Mouse (Mus musculus) intestine, embryonic 14.5 days (tissue): ENCODE results near the gene Them7. TPM values are rescaled to one million over a fixed set of nuclear protein-coding genes. Genes with fewer than 3 reads are reported as not detected.
A peak's percentile ranks its signal among the peaks of the same experiment; 100 is the strongest.

Experiments
- ATAC-seq: fragments of 200-750 bp; cut with Nextera tagmentation; replicated peaks from 2 replicates; pipeline ENCODE4 v1.8.0; 2017; ENCODE audit warnings: low read depth, moderate number of reproducible peaks, moderate TSS enrichment, moderate library complexity; ENCODE audit not compliant: low FRiP score, low TSS enrichment
- DNase-seq: peaks from one replicate; pipeline ENCODE4 v3.0.0-alpha.2; 2018; ENCODE audit warnings: low spot score
- H3K27ac ChIP-seq: fragments of 300-500 bp; sonication (generic); 2 replicates; pipeline ENCODE4 v1.5.1; 2014; ENCODE audit warnings: low read depth, mild to moderate bottlenecking, control low read depth
- H3K27me3 ChIP-seq: fragments of 300-500 bp; sonication (generic); replicated peaks from 2 replicates; pipeline ENCODE4 v1.6.1; 2014; ENCODE audit warnings: low read length, control low read depth; ENCODE audit not compliant: control insufficient read depth, insufficient read depth
- H3K36me3 ChIP-seq: fragments of 300-500 bp; sonication (generic); 2 replicates; pipeline ENCODE4 v1.6.1; 2014; ENCODE audit warnings: low read length, control low read depth; ENCODE audit not compliant: control insufficient read depth, insufficient read depth
- H3K4me1 ChIP-seq: fragments of 300-500 bp; sonication (generic); replicated peaks from 2 replicates; pipeline ENCODE4 v1.6.1; 2014; ENCODE audit warnings: low read length, control low read depth, mixed read lengths; ENCODE audit not compliant: control insufficient read depth, insufficient read depth
- H3K4me2 ChIP-seq: fragments of 300-500 bp; sonication (generic); 2 replicates; pipeline ENCODE4 v1.6.1; 2014; ENCODE audit warnings: low read length
- H3K4me3 ChIP-seq: fragments of 300-500 bp; sonication (generic); 2 replicates; pipeline ENCODE4 v1.5.1; 2014; ENCODE audit warnings: low read depth, low read length, control low read depth, mixed read lengths
- H3K9ac ChIP-seq: fragments of 300-500 bp; sonication (generic); 2 replicates; pipeline ENCODE4 v1.6.1; 2014; ENCODE audit warnings: mild to moderate bottlenecking, low read length
- H3K9me3 ChIP-seq: fragments of 300-500 bp; sonication (generic); 2 replicates; pipeline ENCODE4 v1.6.1; 2016; ENCODE audit warnings: low read length, control low read depth; ENCODE audit not compliant: control insufficient read depth
- WGBS: fragments of 180-500 bp; shearing (Covaris S2); extraction: QIAGEN DNeasy Blood & Tissue Kit; methylation state at CpG from one replicate; pipeline ENCODE4 v1.1.7; 2014; 5-methylcytosine and 5-hydroxymethylcytosine counted together
- polyA plus RNA-seq: library from polyadenylated mRNA; unstranded; fragments of >200 nt; fragmentation: Nextera tagmentation; extraction: Ambion mirVana; gene quantifications from 2 replicates; pipeline ENCODE4 v1.2.1, GENCODE M21; 2014

The Them7 gene
- polyA plus RNA-seq, 1 experiment from 2014 or later = 1.1 TPM

DNA sequence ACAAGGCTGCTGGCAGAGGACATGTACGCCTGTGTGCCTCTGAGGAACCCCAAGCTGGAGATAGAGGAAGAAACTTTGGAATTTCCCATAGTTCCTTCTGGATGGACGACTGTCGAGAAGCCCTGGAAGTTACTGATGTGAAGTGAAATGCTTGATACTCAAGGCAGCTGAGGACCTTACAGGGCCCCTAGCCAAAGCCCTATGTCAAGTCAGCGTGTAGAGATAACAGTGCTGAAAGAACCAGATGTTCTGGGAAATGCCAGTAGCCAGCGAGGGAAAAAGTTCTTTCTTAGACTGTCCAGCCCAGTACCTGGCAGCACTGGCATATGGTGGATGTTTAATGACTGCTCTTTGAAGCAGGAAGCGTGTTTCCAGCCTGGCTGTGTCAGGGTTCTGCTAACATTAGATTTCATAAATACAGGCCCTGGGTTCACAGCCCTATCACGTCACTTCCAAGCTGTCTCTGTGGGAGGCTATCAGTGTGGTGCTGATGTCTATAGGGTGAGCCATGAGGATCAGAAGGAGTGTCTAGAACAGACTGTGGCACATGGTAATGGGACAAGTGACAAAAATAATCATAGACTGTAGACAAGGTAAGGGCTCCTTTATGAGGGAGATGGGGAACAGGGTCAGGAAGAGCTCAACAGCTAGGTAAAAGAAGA is 2.3 kb downstream of the Them7 start:
- H3K27ac ChIP-seq = no peak overlapping the region
- H3K27me3 ChIP-seq = no peaks in the 10 kb centered on the region; the same call in 1 of the 2 replicates
- WGBS = 33% methylated on average over 7 of the region's 7 CpGs
- peaks cover 16% of the 10 kb centered on the region for H3K4me1 ChIP-seq
- DNase-seq = no peak
- no peak overlapping the region for H3K9ac ChIP-seq
- no peaks in the 10 kb centered on the region for H3K9me3 ChIP-seq
- no peaks in the 10 kb centered on the region for H3K36me3 ChIP-seq
- ATAC-seq = no peak
- H3K4me2 ChIP-seq = no peak overlapping the region
- no peak overlapping the region for H3K4me3 ChIP-seq

DNA sequence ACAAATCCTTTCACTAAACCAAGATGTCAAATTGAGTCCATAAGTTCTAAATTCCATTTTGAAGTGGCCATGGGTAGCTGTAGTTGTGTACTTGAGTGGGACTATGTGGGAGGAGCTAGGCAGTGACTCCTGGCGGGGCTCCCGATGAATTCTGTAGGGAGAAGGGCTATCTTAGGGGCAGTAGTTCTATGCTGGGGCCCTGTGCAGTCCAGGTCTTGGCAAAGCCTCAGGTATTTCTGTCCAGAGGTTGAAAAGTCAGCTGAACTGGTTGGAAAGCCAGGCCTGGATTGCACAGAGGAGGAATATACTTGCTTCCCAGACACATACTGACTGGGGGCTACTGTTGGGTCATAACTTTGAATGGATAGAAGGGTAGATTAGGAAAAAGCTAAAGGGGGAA is 4.3 kb downstream of the Them7 start:
- Histone ChIP-seq H3K36me3 (no peaks in the 10 kb centered on the region), H3K9me3 (no peaks in the 10 kb centered on the region), H3K4me2 (no peak overlapping the region), H3K4me1 (peaks cover 15% of the 10 kb centered on the region), H3K4me3 (no peak overlapping the region), H3K9ac (no peak overlapping the region), H3K27me3 (no peaks in the 10 kb centered on the region; the same call in 1 of the 2 replicates), H3K27ac (no peak overlapping the region)
- DNase-seq = no peak
- 48% methylated on average over 2 of the region's 2 CpGs for WGBS
- no peak for ATAC-seq

DNA sequence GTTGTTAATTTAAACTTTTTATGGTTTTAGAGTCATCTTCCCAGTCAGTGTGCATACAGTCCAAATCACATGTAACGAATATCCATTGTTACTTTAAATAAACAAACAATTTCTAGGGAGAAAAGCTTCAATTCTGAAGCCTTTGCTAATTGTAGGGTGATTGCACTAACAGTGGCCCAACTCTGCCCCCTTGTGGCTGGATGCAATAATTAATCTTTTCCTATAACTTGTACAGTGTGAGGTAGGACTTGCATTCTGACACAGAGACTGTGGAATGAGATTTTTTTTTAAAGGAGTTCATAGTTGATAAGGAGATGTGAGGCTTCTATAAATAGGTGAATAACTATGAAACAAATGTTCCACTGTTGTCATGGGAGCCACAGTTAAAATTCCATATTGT is 6.2 kb downstream of the Them7 start:
- peak; percentile 82 for DNase-seq
- 2% methylated on average over 1 of the region's 1 CpGs for WGBS
- Histone ChIP-seq H3K4me3 (no peak overlapping the region), H3K4me1 (peaks cover 9% of the 10 kb centered on the region), H3K27me3 (no peaks in the 10 kb centered on the region; the same call in 1 of the 2 replicates), H3K9me3 (no peaks in the 10 kb centered on the region), H3K36me3 (no peaks in the 10 kb centered on the region), H3K27ac (no peak overlapping the region), H3K9ac (no peak overlapping the region), H3K4me2 (no peak overlapping the region)
- ATAC-seq = 0 out of 2 replicates have a peak, but pooled peaks have one; percentile 36

DNA sequence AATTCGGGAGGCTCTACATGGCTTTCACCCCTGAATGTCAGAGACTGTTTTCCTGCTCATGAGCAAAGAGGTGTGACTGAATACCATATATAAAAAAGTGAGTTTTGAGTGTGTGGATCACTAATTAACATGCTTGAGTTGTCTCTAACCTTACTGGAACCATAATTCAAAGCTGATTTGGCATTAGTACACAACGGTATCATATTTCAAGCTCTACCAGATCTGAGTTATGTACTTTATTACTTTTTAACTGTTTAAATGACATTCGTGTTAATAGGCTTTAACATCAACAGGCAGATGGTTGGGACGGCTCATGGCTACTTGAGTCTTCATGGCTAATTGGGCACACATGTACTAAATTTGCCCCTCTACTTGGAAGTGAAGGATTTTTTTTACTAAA is 8.3 kb downstream of the Them7 start:
- H3K9me3 ChIP-seq = no peaks in the 10 kb centered on the region
- H3K36me3 ChIP-seq = no peaks in the 10 kb centered on the region
- H3K4me2 ChIP-seq = no peak overlapping the region
- 70% methylated on average over 4 of the region's 4 CpGs for WGBS
- H3K4me3 ChIP-seq = no peak overlapping the region
- DNase-seq (no peak), ATAC-seq (no peak)
- H3K4me1 ChIP-seq = peaks cover 4% of the 10 kb centered on the region; the same call in 1 of the 2 replicates
- H3K27ac ChIP-seq = no peak overlapping the region
- H3K27me3 ChIP-seq = no peaks in the 10 kb centered on the region
- no peak overlapping the region for H3K9ac ChIP-seq

DNA sequence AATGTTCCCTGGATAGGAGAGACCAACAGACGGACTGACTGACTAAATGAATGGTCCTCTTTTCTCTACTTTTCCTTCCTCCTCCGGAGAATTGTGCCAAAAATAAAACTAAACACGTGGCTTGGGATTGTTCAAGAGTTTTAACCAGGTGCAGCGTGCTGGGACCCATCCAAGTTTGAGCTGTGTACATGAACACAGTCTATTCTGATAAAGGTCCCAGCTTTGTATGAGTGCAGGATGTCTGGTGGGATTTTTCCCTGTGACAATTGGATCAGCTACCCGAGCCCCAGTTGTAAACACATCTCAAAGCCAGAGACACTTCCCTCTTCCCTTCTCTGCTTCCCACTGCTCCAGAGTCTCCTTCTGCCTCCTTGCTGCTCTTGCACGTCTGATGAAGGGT is 10.2 kb downstream of the Them7 start:
- ATAC-seq = no peak
- no peaks in the 10 kb centered on the region for H3K9me3 ChIP-seq
- 36% methylated on average over 6 of the region's 6 CpGs for WGBS
- no peak overlapping the region for H3K4me3 ChIP-seq
- peaks cover 4% of the 10 kb centered on the region; the same call in 1 of the 2 replicates for H3K4me1 ChIP-seq
- H3K36me3 ChIP-seq = no peaks in the 10 kb centered on the region
- H3K4me2 ChIP-seq = no peak overlapping the region
- H3K27me3 ChIP-seq = no peaks in the 10 kb centered on the region
- no peak overlapping the region for H3K9ac ChIP-seq
- no peak for DNase-seq
- no peak overlapping the region for H3K27ac ChIP-seq

DNA sequence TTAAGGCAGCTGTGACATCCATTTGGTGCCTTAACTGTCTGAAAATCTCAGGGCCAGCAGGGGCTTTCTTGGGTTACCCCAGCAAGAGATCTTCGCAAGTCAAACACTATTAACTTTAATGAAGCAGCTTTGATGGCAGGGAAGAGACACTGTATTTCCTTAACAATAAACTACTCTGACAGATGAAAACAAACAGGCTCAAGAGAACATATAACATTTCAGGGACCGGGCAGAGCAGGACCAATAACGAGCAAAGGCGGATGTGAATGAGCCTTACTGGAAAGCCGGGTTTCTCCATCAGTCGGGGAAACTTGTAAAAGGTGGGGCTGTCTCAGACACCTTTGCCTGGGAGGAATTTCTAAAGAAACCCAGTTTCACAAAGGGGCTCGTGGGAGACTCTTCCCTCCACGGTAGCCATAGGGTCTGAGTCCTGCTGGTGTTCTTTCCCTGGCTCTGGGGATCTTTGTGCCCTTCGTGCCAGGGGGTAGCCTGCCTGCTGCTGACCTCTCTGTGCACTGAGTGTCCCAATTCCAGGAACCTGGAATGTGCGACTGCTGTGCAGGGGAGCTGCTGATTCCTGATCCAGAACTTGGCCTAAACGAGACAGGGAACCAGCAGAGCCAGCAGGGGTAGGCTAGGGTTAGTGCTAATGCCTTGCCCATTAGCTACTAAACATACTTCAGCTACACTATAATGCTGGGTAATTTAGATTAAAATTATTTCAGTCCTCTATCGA is 11.4 kb downstream of the Them7 start:
- no peaks in the 10 kb centered on the region for H3K36me3 ChIP-seq
- ATAC-seq (no peak), DNase-seq (no peak)
- no peaks in the 10 kb centered on the region for H3K9me3 ChIP-seq
- no peak overlapping the region for H3K4me3 ChIP-seq
- H3K27me3 ChIP-seq = no peaks in the 10 kb centered on the region
- no peak overlapping the region for H3K4me2 ChIP-seq
- WGBS = 38% methylated on average over 12 of the region's 12 CpGs
- no peak overlapping the region for H3K9ac ChIP-seq
- peaks cover 4% of the 10 kb centered on the region; the same call in 1 of the 2 replicates for H3K4me1 ChIP-seq
- no peak overlapping the region for H3K27ac ChIP-seq

DNA sequence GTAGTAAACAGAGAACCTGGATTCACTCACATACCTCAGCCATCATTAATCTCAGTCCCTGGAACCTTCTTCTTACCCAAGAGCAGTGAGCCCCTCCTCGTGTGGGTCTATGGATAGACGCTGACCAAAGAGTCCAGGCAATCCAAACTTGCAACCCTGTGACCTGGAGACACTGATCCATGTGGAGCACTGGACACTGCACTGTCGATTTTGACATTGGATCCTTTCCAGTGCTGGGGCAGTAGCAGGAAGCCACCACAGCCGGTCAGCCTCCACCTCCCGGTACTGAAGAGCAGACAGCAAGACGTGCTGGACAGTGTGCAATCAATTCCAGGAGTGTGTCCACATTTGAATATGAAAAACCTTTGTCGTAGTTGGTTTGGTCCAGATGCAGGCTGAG is 13.3 kb downstream of the Them7 start:
- DNase-seq (no peak), ATAC-seq (no peak)
- Histone ChIP-seq H3K9me3 (no peaks in the 10 kb centered on the region), H3K4me1 (peaks cover 4% of the 10 kb centered on the region; the same call in 1 of the 2 replicates), H3K9ac (no peak overlapping the region), H3K36me3 (no peaks in the 10 kb centered on the region), H3K4me3 (no peak overlapping the region), H3K27me3 (no peaks in the 10 kb centered on the region), H3K4me2 (no peak overlapping the region), H3K27ac (no peak overlapping the region)
- WGBS = 26% methylated on average over 7 of the region's 7 CpGs

DNA sequence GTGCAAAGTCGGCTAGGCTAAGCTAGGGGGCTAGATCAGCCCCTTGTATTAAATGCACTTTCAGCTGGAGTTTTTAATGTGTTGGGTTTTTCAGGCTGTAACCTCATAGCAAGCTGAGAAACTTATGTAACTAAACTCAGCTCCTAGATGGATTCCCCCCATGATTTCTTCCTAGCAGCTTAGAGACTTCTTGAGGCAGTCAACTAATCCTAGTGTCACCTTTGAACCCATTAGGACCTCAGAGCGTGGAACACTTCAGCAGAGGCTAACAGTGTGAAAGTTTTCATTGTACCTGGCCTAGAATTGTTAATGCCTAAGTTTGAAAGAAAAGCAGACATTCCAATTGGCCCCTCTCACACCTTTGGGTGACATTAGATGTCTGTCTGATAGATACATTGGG is 13.7 kb downstream of the Them7 start:
- ATAC-seq (no peak), DNase-seq (no peak)
- Histone ChIP-seq H3K27me3 (no peaks in the 10 kb centered on the region), H3K4me2 (no peak overlapping the region), H3K27ac (no peak overlapping the region), H3K36me3 (no peaks in the 10 kb centered on the region), H3K4me1 (peaks cover 4% of the 10 kb centered on the region; the same call in 1 of the 2 replicates), H3K9ac (no peak overlapping the region), H3K9me3 (no peaks in the 10 kb centered on the region), H3K4me3 (no peak overlapping the region)
- WGBS = 72% methylated on average over 2 of the region's 2 CpGs
